In genomic region chr4:32162694-32163240, GRCm38 (mm10) we compare ENCODE assay signal across 19 mouse cellular contexts.
"Had no signal": no experiment of that assay in that cellular context is flagged by ENCODE, and none has a peak within 500 bp of the region (broad histone marks: within the 10 kb centered on the region; RNA-seq: fewer than 3 reads in every experiment).

No protein-coding gene starts in this region.

- H3K9ac ChIP-seq: limb, embryonic 12.5 days; liver, embryonic 13.5 days; liver, postnatal 0 days; lung, embryonic 15.5 days; neural tube, embryonic 15.5 days had no signal

- H3K4me3 ChIP-seq: limb, embryonic 12.5 days; liver, embryonic 13.5 days; lung, embryonic 15.5 days; midbrain, embryonic 10.5 days; myocyte; neural tube, embryonic 15.5 days had no signal

- H3K36me3 ChIP-seq: limb, embryonic 12.5 days; liver, embryonic 13.5 days; lung, embryonic 15.5 days; midbrain, embryonic 10.5 days; neural tube, embryonic 15.5 days had no signal

- H3K9me3 ChIP-seq: limb, embryonic 12.5 days; liver, embryonic 13.5 days; lung, embryonic 15.5 days; midbrain, embryonic 10.5 days; neural tube, embryonic 15.5 days had no signal

- H3K27ac ChIP-seq: kidney, postnatal 0 days; limb, embryonic 12.5 days; liver, embryonic 13.5 days; lung, embryonic 15.5 days; neural tube, embryonic 15.5 days had no signal

- H3K27me3 ChIP-seq: limb, embryonic 12.5 days; liver, embryonic 13.5 days; lung, embryonic 15.5 days; neural tube, embryonic 15.5 days had no signal

- H3K4me2 ChIP-seq: limb, embryonic 12.5 days; liver, embryonic 13.5 days; lung, embryonic 15.5 days; neural tube, embryonic 15.5 days had no signal

- DNase-seq: kidney, adult 9 months; kidney, postnatal 36 days; layer of hippocampus, adult 9-11 months; layer of hippocampus, postnatal 36 days; liver; liver, embryonic 13.5 days; liver, postnatal 0 days; lung, postnatal 14 days; right cerebral cortex, adult 18-20 months; right cerebral cortex, postnatal 4 days; spleen, adult 18-20 months; thymus, adult 18-20 months; thymus, postnatal 14 days had no signal

- ATAC-seq: liver, postnatal 0 days had no signal
